Mouse (Mus musculus) mature B cell (primary cell): ENCODE measurements around the gene 1700017B05Rik.
"Not testable (repeated sequence)": the region's sequence is repeated elsewhere in the genome, so short reads cannot be mapped to it uniquely, and the experiment has no call there.

Source experiments
- in situ Hi-C: fragments of 300-500 bp; cut with MboI; formaldehyde crosslinking; loops from 2 replicates; pipeline ENCODE4 v1.14.3; 2019

Gene 1700017B05Rik

DNA sequence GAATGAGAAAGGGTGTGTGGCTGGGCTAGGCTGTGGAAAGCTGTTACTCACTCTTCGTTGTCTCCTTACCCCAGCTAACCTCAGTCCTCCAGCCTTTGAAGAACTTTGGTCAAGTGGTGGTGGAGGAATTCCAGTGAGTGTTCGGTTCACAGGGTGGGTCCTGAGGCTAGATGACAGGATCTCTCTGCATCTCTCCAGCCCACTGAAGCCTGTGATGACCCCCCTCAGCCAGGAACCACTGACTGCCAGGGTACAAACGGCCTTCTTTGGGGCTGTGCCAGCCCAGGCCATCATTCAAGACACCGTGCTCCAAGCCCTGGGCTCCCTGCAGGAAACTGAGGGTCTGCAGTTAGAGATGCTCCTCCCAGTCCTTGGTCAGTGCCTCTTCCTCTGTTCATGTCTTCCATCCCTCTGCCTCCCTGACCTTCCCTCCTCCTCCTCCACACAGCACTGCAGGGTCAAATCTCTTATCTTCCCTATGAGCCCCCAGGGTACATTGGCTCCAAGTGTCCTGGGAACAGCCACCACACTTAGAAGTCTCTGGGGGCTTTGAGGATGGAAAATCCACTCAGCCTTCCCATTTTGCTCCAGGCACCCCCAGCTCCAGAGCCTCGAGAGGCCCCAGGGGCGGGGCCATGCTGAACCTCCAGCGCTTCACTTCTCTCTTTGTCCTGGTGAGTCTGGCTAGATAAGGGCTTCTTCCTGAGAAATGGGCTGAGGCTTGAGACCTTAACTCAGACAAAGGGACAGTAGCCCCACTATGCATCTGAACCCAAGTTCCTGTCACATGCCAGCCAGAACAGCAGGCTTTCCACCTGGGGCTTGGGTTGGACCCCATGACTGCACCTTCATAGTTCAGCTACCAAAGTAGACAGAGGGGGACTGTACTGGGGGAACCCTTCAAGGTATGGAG, 14.1 kb downstream of the 1700017B05Rik start:
- in situ Hi-C loops, result no loop called here

DNA sequence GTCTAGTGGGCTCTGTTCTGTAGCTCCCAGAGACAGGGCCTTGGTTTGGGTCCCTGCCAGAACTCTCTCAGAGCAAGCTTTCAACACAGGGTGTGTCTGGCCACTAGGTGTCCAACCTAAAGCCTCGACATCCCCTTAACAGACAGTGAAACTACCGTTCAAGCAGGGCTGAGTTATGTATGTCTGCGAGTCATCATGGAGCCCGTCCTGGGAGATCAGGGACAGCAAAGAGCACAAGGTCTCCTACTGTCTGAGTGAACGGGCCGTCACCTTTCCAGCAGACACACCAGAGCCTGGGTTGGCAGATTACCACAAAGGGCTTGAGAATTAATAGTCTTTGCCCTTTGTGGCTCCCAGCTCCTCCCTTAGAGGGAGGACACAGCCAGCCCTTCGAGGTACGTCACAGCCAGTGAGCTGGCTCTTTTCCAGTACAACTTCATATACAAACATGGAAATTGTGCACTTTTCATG, 15.2 kb downstream of the 1700017B05Rik start:
- in situ Hi-C loops, result no loop called here

DNA sequence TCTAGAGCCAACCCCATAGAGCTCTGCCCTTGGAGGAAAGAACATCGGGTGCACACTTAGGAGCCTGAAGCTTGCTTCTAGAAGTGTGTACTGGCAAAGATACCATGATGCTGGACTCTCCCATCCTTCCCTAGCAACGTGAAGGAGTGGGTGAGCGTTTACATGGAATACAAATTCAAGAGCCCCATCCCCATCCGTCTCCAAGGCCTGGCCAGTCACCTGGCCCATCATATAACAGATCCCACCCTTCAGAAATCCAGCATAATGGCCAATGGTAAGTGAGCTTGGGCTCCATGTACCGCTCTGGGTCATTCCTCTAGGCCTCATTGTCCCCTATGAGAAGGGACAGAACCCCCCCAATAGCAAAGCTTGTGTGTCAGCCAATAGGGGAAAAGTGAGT, 15.9 kb downstream of the 1700017B05Rik start:
- in situ Hi-C loops, result no loop called here

DNA sequence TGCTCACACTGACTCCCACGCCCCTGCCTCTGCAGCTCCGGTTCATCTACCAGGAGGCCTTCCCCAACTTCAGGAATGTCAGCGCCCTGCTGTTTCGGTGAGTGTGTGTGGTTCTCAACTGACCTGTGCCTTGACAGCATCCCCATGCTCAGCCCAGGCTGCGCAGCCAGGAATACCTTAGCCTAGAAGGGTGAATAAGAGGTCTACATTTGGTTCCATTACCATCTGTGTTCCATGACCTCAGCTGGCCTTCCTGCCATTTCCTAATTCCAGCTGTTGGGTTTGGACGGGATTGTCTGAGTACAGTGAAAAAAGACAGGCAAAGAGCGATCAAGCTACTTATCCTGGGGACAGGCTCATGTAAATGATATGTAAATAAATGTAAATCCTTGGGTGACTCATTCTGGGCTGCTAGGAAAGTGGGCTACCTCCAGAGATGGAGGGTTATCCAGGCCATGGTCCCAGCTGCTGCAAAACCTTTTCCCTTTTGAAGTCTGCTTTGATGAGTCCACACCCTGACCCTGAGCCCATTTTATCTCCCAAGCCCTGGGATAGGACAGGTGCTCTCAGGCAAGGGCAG, 18.2 kb downstream of the 1700017B05Rik start:
- in situ Hi-C loops, result no loop called here

DNA sequence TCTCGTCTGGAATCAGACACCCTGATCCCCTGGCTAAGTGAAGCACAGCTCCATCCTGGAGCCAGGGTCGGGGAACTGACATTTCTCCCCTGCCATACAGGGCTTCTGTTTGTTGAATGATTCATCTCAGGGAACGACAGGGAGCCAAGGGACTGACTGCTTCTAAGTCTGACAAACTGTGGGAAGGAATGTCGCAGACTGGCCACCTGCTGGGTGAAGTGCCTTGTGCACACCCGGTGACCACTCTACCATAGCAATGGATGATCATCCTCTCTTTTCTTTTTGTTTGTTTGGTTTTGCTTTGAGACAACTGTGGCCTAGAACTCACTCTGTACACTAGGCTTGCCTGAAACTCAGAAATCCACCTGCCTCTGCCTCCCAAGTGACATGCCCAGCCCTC, 19.5 kb downstream of the 1700017B05Rik start:
- in situ Hi-C loops, result no loop called here

DNA sequence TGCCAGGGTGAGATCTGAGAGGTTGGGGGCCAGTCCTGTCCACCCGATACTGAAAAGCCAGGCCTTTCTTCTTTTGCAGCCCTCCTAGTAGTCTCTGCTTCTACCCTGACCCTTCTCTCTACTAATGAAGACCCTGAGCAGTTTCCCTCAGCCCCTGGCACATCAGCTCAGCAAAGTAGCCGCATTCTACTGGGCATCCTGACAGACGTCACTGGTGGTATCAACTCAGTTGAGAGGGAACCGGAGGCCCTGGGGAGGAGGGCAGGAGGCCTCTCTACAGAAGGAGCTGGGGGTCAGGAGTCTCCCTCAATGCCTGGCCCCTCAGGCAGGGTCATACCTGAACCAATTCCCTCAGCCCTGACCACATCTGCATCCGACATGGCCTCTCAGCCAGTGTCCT, 21.3 kb downstream of the 1700017B05Rik start:
- in situ Hi-C loops, result no loop called here

DNA sequence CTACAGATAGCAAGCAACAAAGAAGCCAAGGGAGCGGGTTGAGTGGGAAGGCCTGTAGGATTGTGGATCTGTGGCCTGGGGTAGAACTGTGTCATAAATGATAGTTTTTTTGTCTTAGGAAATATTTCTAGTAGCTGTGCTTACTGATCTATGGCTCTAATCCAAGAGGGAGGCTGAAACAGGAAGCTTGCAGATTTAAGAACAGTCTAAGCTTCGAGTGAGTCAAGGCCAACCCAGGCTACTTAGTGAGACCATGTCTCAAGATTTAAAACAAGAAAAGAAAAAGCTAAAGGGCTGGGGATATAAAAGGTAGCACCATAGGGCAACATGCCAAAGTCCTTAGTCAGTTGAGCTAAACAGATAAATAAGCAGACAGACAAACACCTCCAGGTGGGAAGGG, 24.2 kb downstream of the 1700017B05Rik start:
- in situ Hi-C loops, result no loop called here

DNA sequence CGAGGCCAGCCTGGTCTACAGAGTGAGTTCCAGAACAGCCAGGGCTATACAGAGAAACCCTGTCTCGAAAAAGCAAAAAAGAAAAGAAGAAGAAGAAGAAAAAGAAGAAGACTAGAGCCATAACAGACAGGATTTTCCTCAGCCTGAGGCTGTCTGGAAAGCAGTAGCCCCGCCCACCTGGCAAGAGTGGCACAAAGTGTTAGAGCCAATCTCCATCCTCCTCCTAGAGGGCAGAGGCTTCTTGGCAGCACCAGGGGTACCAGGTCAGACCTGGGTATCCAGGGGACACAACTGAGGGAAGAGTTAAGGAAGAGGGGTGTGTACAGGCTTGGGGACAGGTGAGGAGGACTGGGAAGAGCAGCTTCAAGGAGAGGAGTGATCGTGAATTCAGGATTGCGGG, 24.7 kb downstream of the 1700017B05Rik start:
- in situ Hi-C loops, result no loop called here

DNA sequence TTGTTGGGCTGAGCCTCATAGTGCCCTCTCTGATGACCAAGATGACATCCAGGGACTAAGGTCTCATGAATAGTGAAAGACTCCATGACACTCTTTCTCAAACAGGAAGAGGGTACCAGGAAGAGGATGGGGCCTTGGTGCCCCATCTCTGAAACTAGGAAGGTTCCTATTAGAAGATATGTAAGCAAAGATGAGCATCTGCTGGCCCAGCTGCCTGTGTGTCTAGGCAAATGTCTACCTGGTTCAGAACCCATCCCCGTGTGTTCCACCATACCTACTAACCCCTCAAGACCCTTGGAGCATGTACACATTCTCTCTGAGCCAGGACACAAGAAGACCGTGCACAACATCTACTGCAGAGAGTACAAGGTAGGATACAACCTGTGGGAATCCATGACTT, 26.2 kb downstream of the 1700017B05Rik start, which contains the start of gene Trcg1:
Gene Trcg1, plus strand, starts transcription at position 301 of the 400 bp plus-strand sequence.
- in situ Hi-C loops, result no loop called here

DNA sequence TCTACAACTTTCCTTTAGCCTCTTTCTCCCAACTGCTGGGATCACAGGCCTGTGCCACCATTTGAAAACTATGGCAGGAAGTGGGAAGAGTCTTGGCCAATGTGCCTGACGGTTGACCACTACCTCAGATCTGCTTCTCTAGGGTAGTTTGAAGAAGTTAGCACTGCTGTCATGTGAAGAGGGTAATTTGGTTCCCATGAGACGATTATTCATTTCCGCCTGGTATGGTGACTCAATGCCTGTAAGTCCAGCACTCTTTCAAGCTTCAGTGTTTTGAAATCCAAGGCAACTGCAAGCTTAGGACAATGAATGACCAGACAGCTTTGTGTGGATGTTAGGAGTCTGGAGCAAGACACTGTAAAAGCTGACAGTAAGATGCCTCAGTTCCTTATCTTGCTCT, 28.6 kb downstream of the 1700017B05Rik start:
- in situ Hi-C loops, result no loop called here

DNA sequence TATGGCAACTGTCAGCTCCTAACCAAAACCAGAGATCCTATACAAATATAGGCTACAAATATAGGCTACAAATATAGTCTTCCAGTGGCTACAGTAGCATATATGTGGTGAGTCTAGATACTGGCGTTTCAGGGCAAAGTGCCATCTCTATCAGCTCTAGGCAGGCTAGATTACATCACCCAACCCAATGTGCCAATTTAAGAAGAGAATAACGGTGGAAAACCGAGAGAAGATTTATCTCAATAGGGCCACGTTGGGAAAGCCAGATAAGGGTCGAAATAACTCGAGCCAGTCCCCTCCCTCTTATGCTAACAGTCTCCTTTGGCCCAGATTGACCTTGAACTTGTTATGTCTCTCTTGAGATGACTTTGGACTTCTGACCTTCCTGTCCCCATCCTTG, 29.3 kb downstream of the 1700017B05Rik start:
- in situ Hi-C loops, result no loop called here

DNA sequence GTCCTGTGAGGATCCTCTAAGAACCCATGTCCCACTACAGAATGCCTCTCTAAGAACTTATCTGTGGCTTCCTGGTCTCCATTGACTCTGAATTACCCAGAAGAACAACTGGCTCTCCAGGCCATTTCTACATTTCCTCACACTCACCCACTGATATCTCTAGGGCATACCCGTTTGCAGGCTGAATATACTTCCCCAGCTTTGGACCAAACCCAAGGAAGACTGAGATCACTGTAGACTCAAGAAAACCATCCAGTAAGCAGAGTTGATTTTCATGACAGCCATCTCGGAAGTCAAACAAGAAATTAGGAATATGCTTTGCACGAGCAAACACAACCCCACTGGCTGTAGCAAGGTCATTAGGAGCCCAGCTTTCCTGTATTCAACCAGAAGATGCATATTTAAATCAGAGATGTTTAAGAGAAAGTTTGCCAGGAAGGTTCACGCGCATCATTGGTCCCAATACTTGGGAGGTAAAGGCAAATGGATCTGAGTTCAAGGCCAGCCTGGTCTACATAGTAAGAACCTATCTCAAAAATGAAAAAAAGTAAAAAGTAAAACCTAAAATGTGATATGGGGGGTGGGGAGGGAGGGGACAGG, 30.0 kb downstream of the 1700017B05Rik start:
- in situ Hi-C loops, result no loop called here

DNA sequence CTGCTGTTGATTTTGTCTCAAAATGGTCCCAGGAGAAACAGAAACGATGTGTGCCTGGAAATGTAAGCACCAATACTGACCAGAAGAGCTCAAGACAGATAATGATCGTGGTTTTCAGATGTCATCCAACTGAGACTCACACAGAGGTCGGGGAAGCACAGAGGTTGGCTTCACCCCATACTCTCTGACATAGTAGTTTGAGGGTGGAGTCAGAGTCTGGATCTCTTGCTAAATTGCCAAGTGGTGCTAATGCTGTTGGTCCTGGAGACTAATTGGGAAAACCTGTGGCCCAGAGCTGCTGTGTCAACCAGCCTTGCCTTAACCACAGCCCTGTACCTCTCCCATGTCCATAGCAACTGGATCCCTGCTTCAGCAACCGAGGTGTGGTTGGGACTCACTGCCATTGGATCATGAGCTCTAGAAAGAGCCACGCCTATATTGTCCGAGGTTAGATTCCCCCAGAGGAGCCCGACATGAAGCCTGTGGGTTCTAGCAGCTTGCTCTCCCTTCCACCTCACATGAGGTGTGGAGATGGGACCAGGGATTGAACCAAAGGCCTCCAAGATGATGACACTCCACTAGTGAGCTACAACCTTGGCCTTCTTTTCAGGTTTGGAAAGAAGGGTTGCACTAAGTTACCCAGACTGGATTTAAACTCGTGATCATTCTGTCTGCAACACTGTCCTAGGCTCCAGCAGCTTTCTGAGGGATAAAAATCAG, 30.7 kb downstream of the 1700017B05Rik start:
- in situ Hi-C loops, result no loop called here

DNA sequence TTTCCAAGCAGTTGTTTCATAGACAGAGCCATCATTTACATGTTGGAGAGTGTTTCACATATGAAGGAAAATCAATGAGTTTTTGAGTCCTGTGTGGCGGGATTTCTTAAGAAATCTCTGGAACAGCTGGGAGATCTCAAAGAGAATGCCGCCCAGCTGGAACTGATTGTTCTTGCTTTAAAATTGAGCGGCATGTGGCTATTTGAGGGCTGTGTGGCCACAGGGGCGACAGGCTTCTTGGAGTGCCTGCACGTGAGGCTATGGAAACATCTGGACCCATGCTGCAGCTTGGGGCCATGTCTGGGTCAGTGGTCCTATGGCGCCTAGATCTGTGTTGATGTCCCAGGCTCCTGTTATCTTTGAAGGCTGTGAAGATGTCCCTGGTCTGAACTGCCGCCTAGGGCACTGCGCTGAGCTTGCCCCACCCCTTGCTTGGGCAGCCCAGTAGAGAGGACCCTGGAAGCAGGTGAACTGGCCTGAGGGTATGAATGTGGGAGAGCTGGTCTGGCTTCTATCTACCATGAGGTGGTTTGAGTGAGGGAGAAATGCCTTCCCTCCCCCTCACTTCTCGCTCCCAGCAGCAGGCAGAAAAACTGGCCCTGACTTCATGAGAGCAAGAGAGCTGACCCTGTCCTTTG, 32.1 kb downstream of the 1700017B05Rik start:
- in situ Hi-C loops, result no loop called here

DNA sequence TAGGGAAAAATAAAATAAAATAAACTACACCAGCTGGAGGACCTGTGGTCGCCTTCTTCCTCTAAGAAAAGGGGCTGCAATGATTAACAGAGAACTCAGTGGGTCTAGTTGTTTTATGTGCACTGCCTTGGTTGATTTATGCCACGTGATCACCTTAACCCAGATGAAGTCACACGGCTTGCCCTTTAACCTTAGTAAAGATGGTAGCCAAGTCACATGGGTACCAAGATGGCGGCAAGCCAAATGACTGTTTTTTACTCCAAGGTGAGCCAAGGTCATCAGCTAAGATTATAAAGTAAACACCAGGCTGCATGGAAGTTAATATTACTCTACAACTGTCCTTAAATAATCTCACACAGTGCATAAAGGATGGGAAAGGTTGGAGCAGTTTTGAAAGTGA, 32.7 kb downstream of the 1700017B05Rik start:
- in situ Hi-C loops, result no loop called here

DNA sequence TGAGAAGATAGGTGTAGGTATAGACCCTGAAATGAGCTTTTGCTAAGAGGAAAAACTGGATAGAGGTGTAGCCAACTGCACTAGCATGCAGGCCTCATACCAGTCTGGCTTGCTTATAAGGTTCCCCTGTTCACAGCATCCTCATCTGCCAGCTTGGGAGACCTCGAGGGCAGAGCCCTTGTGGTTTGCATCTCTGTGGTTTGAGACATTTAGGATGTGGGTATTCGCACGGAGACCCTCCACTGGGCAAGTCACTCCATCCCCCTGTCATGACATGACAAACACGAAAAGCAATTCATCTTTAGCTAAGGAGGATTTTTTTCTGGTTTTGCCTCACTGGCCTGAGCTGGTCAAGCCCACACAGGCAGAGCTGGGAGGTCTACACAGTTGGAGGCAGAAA, 34.2 kb downstream of the 1700017B05Rik start:
- in situ Hi-C loops, result no loop called here

DNA sequence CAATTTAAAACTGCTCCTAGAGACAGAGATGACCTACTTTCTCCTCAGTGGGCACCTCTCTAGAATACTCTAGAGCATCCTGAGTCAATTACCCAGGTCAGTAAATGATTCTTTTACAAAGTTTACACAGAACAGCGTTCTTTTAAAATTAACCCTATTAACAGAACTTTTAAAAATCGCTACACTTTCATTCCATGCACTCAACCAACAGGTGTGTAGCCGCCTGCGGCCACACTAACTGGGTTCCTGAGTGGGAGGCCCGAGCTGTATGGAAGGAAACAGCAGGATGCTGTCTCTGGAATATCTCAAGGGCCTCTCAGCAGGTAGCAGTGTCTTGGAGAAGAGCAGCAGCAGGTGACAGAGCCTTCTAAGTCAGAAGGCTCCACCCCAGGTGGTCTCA, 35.2 kb downstream of the 1700017B05Rik start:
- in situ Hi-C loops, result no loop called here

DNA sequence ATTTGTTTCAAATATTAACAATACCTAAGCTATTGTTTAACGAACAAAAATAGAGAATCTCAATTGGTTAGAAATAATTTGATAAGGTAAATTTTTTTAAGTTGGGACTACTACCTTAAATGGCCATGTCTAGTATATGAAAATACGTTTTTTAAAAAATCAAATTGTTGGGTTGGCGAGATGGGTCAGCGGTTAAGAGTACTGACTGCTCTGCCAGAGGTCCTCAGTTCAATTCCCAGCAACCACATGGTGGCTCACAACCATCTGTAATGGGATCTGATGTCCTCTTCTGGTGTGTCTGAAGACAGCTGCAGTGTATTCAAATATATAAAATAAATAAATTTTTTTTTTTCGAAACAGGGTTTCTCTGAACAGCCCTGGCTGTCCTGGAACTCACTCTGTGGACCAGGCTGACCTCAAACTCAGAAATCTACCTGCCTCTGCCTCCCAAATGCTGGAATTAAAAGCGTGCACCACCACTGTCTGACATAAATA, 35.7 kb downstream of the 1700017B05Rik start:
- in situ Hi-C loops, result not testable (repeated sequence)

DNA sequence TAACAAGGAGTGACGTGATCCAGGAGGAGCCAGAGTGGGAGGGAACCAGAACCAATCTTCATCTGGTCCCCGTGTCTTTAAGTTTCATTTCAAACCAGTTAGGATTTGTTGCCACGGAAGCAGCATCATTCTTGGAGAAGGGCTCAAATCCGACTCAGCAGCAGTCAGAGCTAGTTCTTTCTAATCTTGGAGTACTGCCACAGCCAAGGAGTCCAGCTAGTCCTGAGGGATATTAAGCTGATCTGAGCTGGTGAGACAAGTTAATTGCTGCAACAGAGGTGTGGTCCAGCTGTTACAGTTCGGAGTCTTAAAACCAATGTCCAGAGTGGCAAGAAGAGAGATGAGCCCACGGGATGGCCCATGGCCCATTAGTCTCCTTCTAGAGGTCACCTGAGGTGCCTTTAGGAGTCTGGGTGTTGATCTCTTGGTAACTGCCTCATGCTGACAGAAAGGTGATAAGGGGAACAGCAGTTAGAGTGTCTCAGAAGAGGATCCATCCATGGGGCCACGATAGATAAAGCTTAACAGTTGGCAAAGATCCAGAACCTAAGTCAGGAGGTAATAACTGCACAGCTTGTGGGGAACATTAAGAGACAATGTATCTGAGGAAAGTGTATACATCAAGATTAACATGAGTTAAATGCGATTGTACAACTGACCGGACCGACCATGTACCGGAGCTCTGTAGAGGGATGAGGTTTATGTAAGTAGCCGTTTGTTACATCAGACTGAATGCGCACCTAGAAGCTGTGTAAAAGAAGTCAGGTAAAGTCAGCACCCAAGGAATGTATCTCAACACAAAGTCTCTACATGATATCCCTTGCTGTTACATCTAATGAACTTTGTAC, 36.4 kb downstream of the 1700017B05Rik start:
- in situ Hi-C loops, result no loop called here

DNA sequence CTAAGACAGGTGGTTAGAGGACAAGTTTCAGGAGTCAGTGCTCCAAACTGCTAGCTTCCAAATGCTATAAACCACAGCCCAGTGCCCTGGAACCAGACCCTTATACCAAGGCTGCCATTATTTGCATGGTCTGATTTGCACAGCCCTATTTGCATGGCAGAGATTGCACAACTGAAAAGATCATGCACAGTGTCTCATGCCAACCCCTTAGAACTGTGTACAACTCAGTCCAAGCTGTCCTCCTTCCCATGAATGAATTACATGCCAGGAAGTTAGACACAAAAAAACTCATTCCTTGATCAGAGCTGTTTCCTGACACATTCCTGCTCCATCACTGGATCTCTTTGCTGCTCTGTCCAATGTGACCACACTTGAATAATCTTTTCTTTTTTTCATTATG, 39.1 kb downstream of the 1700017B05Rik start:
- in situ Hi-C loops, result no loop called here

DNA sequence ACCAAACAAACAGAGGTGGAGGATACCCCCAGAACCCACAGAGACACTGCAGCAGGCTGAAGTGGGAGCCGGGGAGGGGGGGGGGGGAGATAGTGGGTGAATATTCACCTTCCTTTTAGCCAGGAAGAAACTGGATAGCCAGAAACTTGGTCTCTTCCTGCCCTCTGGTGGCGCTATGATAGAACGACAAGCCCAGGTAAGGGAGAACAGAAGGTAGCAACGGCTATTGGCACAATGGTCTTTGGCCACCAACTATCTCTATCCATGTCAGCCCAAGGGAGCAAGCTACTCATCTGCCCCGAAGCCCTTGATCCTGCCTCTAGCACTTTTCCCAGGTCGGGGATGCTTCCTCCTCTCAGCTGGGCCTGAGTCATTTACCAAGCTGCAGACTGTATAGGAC, 42.1 kb downstream of the 1700017B05Rik start:
- in situ Hi-C loops, result no loop called here
